Mouse (Mus musculus): ENCODE data around the gene Olfr472.
"Not testable (repeated sequence)": the region's sequence is repeated elsewhere in the genome, so short reads cannot be mapped to it uniquely, and the experiment has no call there.

Olfr472 gene

GRCm38 (mm10) chr7:107897602-107898001 is at the start of gene Olfr472:
Gene Olfr472, plus strand, starts transcription at chr7:107897902.
- DNase-seq, result no peak

DNA sequence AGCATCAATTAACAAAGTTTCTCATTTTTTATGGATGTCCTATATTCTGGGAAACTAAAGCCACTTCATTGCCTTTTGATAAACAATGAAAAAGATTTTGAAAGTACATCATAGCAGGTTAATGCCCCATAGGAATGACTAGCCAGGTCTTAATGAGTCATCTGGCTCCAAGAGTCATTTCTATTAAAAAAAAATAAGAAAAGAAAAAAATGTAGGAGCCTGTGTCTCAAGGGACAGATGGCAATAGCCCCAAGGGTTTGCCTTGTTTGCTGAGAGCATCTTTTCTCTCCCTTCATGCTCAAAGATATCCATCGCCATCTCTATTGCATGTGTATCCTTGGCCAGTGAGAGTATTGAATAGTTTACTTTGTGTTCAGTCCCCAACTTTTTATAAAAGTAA is 32.4 kb downstream of the Olfr472 start, which contains the start of gene Olfr473:
Olfr473 (plus strand) TSS at position 301 of the 400 bp plus-strand sequence.
- DNase-seq, result no peak

- not testable (repeated sequence) for DNase-seq
Observed at GRCm38 (mm10) chr7:107952539-107952938, 54.8 kb downstream of the Olfr472 start.

GRCm38 (mm10) chr7:107954343-107954742 is 56.6 kb downstream of the Olfr472 start, which contains the start of gene Olfr474:
Gene Olfr474, plus strand, starts transcription at chr7:107954643.
- no peak for DNase-seq

Measured in cerebellum, adult 11 months (tissue).